15 mouse cellular contexts compared by ENCODE assay signal in genomic region chr10:21090922-21091700, GRCm38 (mm10).
DNase-seq lines count a peak whose midpoint lies in the region; ATAC-seq and TF ChIP-seq lines count a peak whose summit lies in the region.
"Had no signal": no experiment of that assay in that cellular context is flagged by ENCODE, and none has a peak within 500 bp of the region (broad histone marks: within the 10 kb centered on the region; RNA-seq: fewer than 3 reads in every experiment).

No protein-coding gene starts in this region.

- no peaks in the 10 kb centered on the region for H3K27me3 ChIP-seq in kidney, embryonic 14.5 days (ENCODE audit: control insufficient read depth, insufficient read depth, low read length)
- H3K27me3 ChIP-seq in thymus, adult 2 months (ENCODE audit: control insufficient read depth, insufficient read depth, low read length): no peaks in the 10 kb centered on the region
- no peaks in the 10 kb centered on the region for H3K27me3 ChIP-seq in intestine, embryonic 14.5 days (replicated peaks; ENCODE audit: control insufficient read depth, insufficient read depth, low read length)
- H3K27me3 ChIP-seq in stomach, embryonic 16.5 days (ENCODE audit: control insufficient read depth, insufficient read depth, low read length): no peaks in the 10 kb centered on the region

- no peak for DNase-seq in kidney, postnatal 14 days
- no peak for DNase-seq in thymus, adult 2 months
- DNase-seq in thymus, postnatal 10 days (ENCODE audit: low spot score in 2 of 2): no peak
- DNase-seq in intestine, embryonic 14.5 days (ENCODE audit: low spot score): no peak
- no peak for DNase-seq in frontal cortex, postnatal 14 days (ENCODE audit: low spot score in 2 of 2)
- DNase-seq: B cell, adult 2 months; cerebellum, postnatal 10 days; heart, adult 2 months; kidney, adult 18-20 months; kidney, postnatal 4 days; right cerebral cortex, postnatal 25 days had no signal

- no peak overlapping the region for H3K4me2 ChIP-seq in kidney, embryonic 14.5 days (replicated peaks; ENCODE audit: low read depth, low read length)
- H3K4me2 ChIP-seq in intestine, embryonic 14.5 days (ENCODE audit: low read length): no peak overlapping the region
- no peak overlapping the region for H3K4me2 ChIP-seq in stomach, embryonic 16.5 days (ENCODE audit: low read depth, low read length)
- H3K4me2 ChIP-seq: forebrain, embryonic 15.5 days had no signal

- H3K9me3 ChIP-seq in kidney, embryonic 14.5 days (ENCODE audit: control insufficient read depth, low read length): no peaks in the 10 kb centered on the region
- H3K9me3 ChIP-seq in intestine, embryonic 14.5 days (ENCODE audit: control insufficient read depth, low read length): no peaks in the 10 kb centered on the region
- no peaks in the 10 kb centered on the region for H3K9me3 ChIP-seq in stomach, embryonic 16.5 days (replicated peaks; ENCODE audit: control insufficient read depth, low read length)
- H3K9me3 ChIP-seq: forebrain, embryonic 15.5 days had no signal

- TF ChIP-seq CTCF in thymus, adult 2 months (IDR thresholded peaks at IDR 0.05; ENCODE audit: borderline replicate concordance, control insufficient read depth, extremely low read depth, insufficient read depth, low read length, poor library complexity): no peak

- no peak overlapping the region for H3K9ac ChIP-seq in kidney, embryonic 14.5 days (ENCODE audit: low read depth, low read length)
- H3K9ac ChIP-seq in intestine, embryonic 14.5 days (ENCODE audit: low read length): no peak overlapping the region
- no peak overlapping the region for H3K9ac ChIP-seq in stomach, embryonic 16.5 days (ENCODE audit: low read length)
- H3K9ac ChIP-seq: forebrain, embryonic 15.5 days had no signal

- WGBS in kidney, embryonic 14.5 days: 68% methylated on average over 8 of the region's 8 CpGs
- WGBS in thymus, adult 2 months: 92% methylated on average over 8 of the region's 8 CpGs
- 80% methylated on average over 8 of the region's 8 CpGs for WGBS in intestine, embryonic 14.5 days
- 62% methylated on average over 8 of the region's 8 CpGs for WGBS in stomach, embryonic 16.5 days

- H3K4me1 ChIP-seq in kidney, embryonic 14.5 days (ENCODE audit: control insufficient read depth, insufficient read depth, low read length): peaks cover 11% of the 10 kb centered on the region; the same call in 1 of the 2 replicates
- peaks cover 60% of the 10 kb centered on the region for H3K4me1 ChIP-seq in thymus, adult 2 months (replicated peaks; ENCODE audit: control insufficient read depth, insufficient read depth, low read length)
- no peaks in the 10 kb centered on the region for H3K4me1 ChIP-seq in intestine, embryonic 14.5 days (replicated peaks; ENCODE audit: control insufficient read depth, insufficient read depth, low read length)
- no peaks in the 10 kb centered on the region for H3K4me1 ChIP-seq in stomach, embryonic 16.5 days (ENCODE audit: control insufficient read depth, insufficient read depth, low read length)

- H3K27ac ChIP-seq in kidney, embryonic 14.5 days (ENCODE audit: low read depth, low read length): no peak overlapping the region
- H3K27ac ChIP-seq in thymus, adult 2 months (ENCODE audit: control insufficient read depth, insufficient read depth, low read length): peak overlapping the region; percentile 98
- no peak overlapping the region for H3K27ac ChIP-seq in intestine, embryonic 14.5 days (ENCODE audit: low read depth)
- H3K27ac ChIP-seq in stomach, embryonic 16.5 days (ENCODE audit: low read length): peak overlapping the region; percentile 34; the same call in 1 of the 2 replicates
- H3K27ac ChIP-seq: forebrain, embryonic 15.5 days; heart, adult 2 months had no signal

- H3K36me3 ChIP-seq in kidney, embryonic 14.5 days (ENCODE audit: control insufficient read depth, insufficient read depth, low read length): no peaks in the 10 kb centered on the region
- no peaks in the 10 kb centered on the region for H3K36me3 ChIP-seq in thymus, adult 2 months (ENCODE audit: control insufficient read depth, insufficient read depth, low read length)
- no peaks in the 10 kb centered on the region for H3K36me3 ChIP-seq in intestine, embryonic 14.5 days (ENCODE audit: control insufficient read depth, insufficient read depth, low read length)
- no peaks in the 10 kb centered on the region for H3K36me3 ChIP-seq in stomach, embryonic 16.5 days (ENCODE audit: control insufficient read depth, insufficient read depth, low read length)
- H3K36me3 ChIP-seq: forebrain, embryonic 15.5 days had no signal

- no peak for TF ChIP-seq POLR2A in thymus, adult 2 months (IDR thresholded peaks at IDR 0.05; ENCODE audit: control insufficient read depth, extremely low read depth, insufficient read depth, low read length, poor library complexity)

- no peak overlapping the region for H3K4me3 ChIP-seq in kidney, embryonic 14.5 days (ENCODE audit: low read length)
- no peak overlapping the region for H3K4me3 ChIP-seq in thymus, adult 2 months (ENCODE audit: control insufficient read depth, insufficient read depth, low read length)
- H3K4me3 ChIP-seq in intestine, embryonic 14.5 days (ENCODE audit: low read depth, low read length): no peak overlapping the region
- no peak overlapping the region for H3K4me3 ChIP-seq in stomach, embryonic 16.5 days (replicated peaks; ENCODE audit: low read length)
- H3K4me3 ChIP-seq: forebrain, embryonic 15.5 days; heart, adult 2 months had no signal

- ATAC-seq in kidney, embryonic 14.5 days (ENCODE audit: low FRiP score, low TSS enrichment): 0 out of 2 replicates have a peak, but pooled peaks have one; percentile 48
- ATAC-seq in intestine, embryonic 14.5 days (replicated peaks; ENCODE audit: low FRiP score, low TSS enrichment, low read depth): peak; percentile 71
- peak; percentile 68 for ATAC-seq in stomach, embryonic 16.5 days (ENCODE audit: insufficient read depth, low FRiP score)
- ATAC-seq in erythroblast, adult 5-6 weeks (replicated peaks; ENCODE audit: low FRiP score, poor library complexity, severe bottlenecking): no peak
- ATAC-seq: forebrain, embryonic 15.5 days had no signal

Comparison
In these comparisons a context has a peak if more than half of its experiments do, and no peak if none do; other contexts are left out.
1. H3K27ac ChIP-seq: peak in thymus, adult 2 months (single experiment) and stomach, embryonic 16.5 days (single experiment); none in kidney, embryonic 14.5 days (single experiment) and intestine, embryonic 14.5 days (single experiment).